Mouse (Mus musculus): ENCODE results near the gene Vmn2r7. TPM values are rescaled to one million over a fixed set of nuclear protein-coding genes. Genes with fewer than 3 reads are reported as not detected.

Gene Vmn2r7
- total and polyA plus RNA-seq, 3 experiments = not detected

DNA sequence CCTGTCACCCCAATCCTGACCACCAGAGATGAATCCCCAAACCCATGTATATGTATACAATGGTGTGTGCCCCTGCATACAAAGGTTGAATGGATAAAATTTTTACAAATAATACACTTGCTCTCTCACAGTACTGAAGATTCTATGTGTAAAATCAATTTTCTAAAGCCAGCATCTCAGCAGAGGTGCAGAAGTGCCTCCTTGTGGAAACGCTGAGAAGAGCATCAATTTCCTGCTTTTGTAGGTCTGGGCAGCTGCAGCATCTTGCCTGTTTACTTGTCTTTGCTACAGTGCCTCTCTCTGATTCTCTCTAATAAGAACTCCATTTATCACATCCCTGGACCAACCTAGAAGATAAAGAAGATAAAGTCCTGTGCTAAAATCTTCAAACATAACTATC lies 32.1 kb upstream of the Vmn2r7 start:
- peak; percentile 12 for DNase-seq (ENCODE audit: extremely low read depth)
- in situ Hi-C loops (cut with MboI; ENCODE audit: low pct_ligation_motif_present, low pct_unique_long_range_greater_than_20kb, low sequenced_read_pairs) (no loop called here), dilution Hi-C loops (cut with MboI; ENCODE audit: extremely low pct_ligation_motif_present, extremely low pct_unique_long_range_greater_than_20kb, low sequenced_read_pairs) (no loop called here)
- H3K4me2 ChIP-seq (ENCODE audit: insufficient read depth, low read depth, poor library complexity, severe bottlenecking) = no peak overlapping the region
- no peaks in the 10 kb centered on the region for H3K27me3 ChIP-seq (replicated peaks)
- H3K9ac ChIP-seq (ENCODE audit: insufficient read depth, low read depth) = no peak overlapping the region
- no peak overlapping the region for H3K4me3 ChIP-seq (replicated peaks in 1 of 3; ENCODE audit: low read depth in 2 of 3, low read length in 2 of 3, poor library complexity in 1 of 3)
- H3K9me3 ChIP-seq (replicated peaks; ENCODE audit: low read length) = no peaks in the 10 kb centered on the region
- H3K79me2 ChIP-seq (replicated peaks; ENCODE audit: control insufficient read depth, extremely low read depth, insufficient read depth, poor library complexity, severe bottlenecking) = no peaks in the 10 kb centered on the region
- peak; percentile 33 for TF ChIP-seq RAD21 (IDR thresholded peaks at IDR 0.05; ENCODE audit: low read depth, low read length)
- TF ChIP-seq MAX (IDR thresholded peaks at IDR 0.05; ENCODE audit: low read length) = no peak
- peak; percentile 24 for TF ChIP-seq SMC3 (IDR thresholded peaks at IDR 0.05; ENCODE audit: low read depth, low read length)
- TF ChIP-seq CTCF (conservative IDR thresholded peaks at IDR 0.05 in 1 of 2, IDR thresholded peaks at IDR 0.05 in 1 of 2; ENCODE audit: low read depth in 2 of 2, low read length in 2 of 2) = peak; percentile 23 to 47; a peak in 2 of 4 replicates
- TF ChIP-seq JUN (IDR thresholded peaks at IDR 0.05; ENCODE audit: insufficient read depth, low read depth, low read length) = no peak
- H3K27ac ChIP-seq (ENCODE audit: insufficient read depth, low read depth) = no peak overlapping the region
- H3K4me1 ChIP-seq (ENCODE audit: control insufficient read depth in 1 of 2, insufficient read depth in 2 of 2) = no peaks in the 10 kb centered on the region
- no peaks in the 10 kb centered on the region for H3K36me3 ChIP-seq (replicated peaks in 1 of 2; ENCODE audit: control insufficient read depth in 1 of 2, insufficient read depth in 1 of 2, low read length in 1 of 2)

DNA sequence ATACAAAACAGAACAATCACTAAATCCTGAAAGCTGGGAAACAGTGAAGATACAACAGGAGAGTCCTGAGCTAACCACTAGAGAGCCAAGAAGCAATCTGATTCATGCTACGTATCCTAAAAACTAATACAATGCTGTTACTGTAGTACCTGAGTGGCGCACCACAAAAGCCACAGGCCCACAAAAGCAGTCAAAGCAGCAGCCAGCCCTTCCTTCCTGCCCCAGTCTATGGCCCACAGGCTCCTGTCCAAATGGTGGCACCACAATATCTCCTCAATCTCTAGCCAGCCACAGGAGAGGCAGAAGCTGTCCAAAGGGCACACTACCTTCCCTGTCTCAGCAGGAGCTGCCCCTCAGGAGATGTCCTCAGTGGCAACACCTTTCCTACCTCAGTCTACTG lies 1.7 kb downstream of the Vmn2r7 start:
- in situ Hi-C loops (cut with MboI; ENCODE audit: low pct_ligation_motif_present, low pct_unique_long_range_greater_than_20kb, low sequenced_read_pairs) = no loop called here
- Histone ChIP-seq H3K9ac (ENCODE audit: insufficient read depth, low read depth) (no peak overlapping the region), H3K9me3 (replicated peaks; ENCODE audit: low read length) (no peaks in the 10 kb centered on the region), H3K27me3 (replicated peaks) (no peaks in the 10 kb centered on the region), H3K79me2 (replicated peaks; ENCODE audit: control insufficient read depth, extremely low read depth, insufficient read depth, poor library complexity, severe bottlenecking) (no peaks in the 10 kb centered on the region), H3K4me3 (replicated peaks in 1 of 3; ENCODE audit: low read depth in 2 of 3, low read length in 2 of 3, poor library complexity in 1 of 3) (no peak overlapping the region), H3K36me3 (replicated peaks in 1 of 2; ENCODE audit: control insufficient read depth in 1 of 2, insufficient read depth in 1 of 2, low read length in 1 of 2) (no peaks in the 10 kb centered on the region), H3K4me1 (ENCODE audit: control insufficient read depth in 1 of 2, insufficient read depth in 2 of 2) (no peaks in the 10 kb centered on the region), H3K4me2 (ENCODE audit: insufficient read depth, low read depth, poor library complexity, severe bottlenecking) (no peak overlapping the region), H3K27ac (ENCODE audit: insufficient read depth, low read depth) (no peak overlapping the region)
- dilution Hi-C loops (cut with MboI; ENCODE audit: extremely low pct_ligation_motif_present, extremely low pct_unique_long_range_greater_than_20kb, low sequenced_read_pairs) = no loop called here
- DNase-seq (ENCODE audit: extremely low read depth) = no peak
- no peak for TF ChIP-seq ETS1 (conservative IDR thresholded peaks at IDR 0.05; ENCODE audit: low read depth, low read length)
- TF ChIP-seq CHD1 (IDR thresholded peaks at IDR 0.05; ENCODE audit: low read depth, low read length) = no peak
- no peak for TF ChIP-seq USF1 (IDR thresholded peaks at IDR 0.05; ENCODE audit: low read depth, low read length)
- TF ChIP-seq POLR2A (IDR thresholded peaks at IDR 0.05; ENCODE audit: low read depth, low read length) = no peak
- TF ChIP-seq JUN (IDR thresholded peaks at IDR 0.05; ENCODE audit: insufficient read depth, low read depth, low read length) = no peak
- no peak for TF ChIP-seq MAX (IDR thresholded peaks at IDR 0.05; ENCODE audit: low read length)
- TF ChIP-seq MAFK (IDR thresholded peaks at IDR 0.05; ENCODE audit: insufficient replicate concordance, low read length) = no peak
- TF ChIP-seq RAD21 (IDR thresholded peaks at IDR 0.05; ENCODE audit: low read depth, low read length) = no peak
- no peak for TF ChIP-seq TCF12 (IDR thresholded peaks at IDR 0.05; ENCODE audit: low read depth, low read length)
- no peak for TF ChIP-seq MYC (IDR thresholded peaks at IDR 0.05; ENCODE audit: low read depth, low read length)
- TF ChIP-seq USF2 (conservative IDR thresholded peaks at IDR 0.05; ENCODE audit: low read depth, low read length) = no peak
- TF ChIP-seq E2F4 (IDR thresholded peaks at IDR 0.05; ENCODE audit: insufficient replicate concordance, low read depth, low read length) = no peak
- no peak for TF ChIP-seq CTCF (conservative IDR thresholded peaks at IDR 0.05 in 1 of 2, IDR thresholded peaks at IDR 0.05 in 1 of 2; ENCODE audit: low read depth in 2 of 2, low read length in 2 of 2)
- TF ChIP-seq EP300 (IDR thresholded peaks at IDR 0.05; ENCODE audit: low read length) = no peak
- no peak for TF ChIP-seq PAX5 (IDR thresholded peaks at IDR 0.05; ENCODE audit: low read length)

Data from CH12.LX (cell line).